Mouse (Mus musculus) hindbrain, postnatal 0 days (tissue): Measurements from ENCODE around the gene Lrfn3. TPM values are rescaled to one million over a fixed set of nuclear protein-coding genes. Genes with fewer than 3 reads are reported as not detected.

Experiments used
- ATAC-seq: fragments of 200-750 bp; cut with Nextera tagmentation; 2 replicates; pipeline ENCODE4 v1.8.0; 2017; ENCODE audit warnings: mild to moderate bottlenecking, moderate TSS enrichment, moderate library complexity
- DNase-seq: peaks from one replicate; pipeline ENCODE4 v3.0.0-alpha.2; 2015; ENCODE audit warnings: low spot score
- H3K27ac ChIP-seq: fragments of 300-500 bp; sonication (generic); 2 replicates; pipeline ENCODE4 v1.5.1; 2014; ENCODE audit warnings: mild to moderate bottlenecking
- H3K27me3 ChIP-seq: fragments of 300-500 bp; sonication (generic); 2 replicates; pipeline ENCODE4 v1.6.1; 2014; ENCODE audit warnings: low read length, mixed read lengths; ENCODE audit not compliant: insufficient read depth
- H3K36me3 ChIP-seq: fragments of 300-500 bp; sonication (generic); 2 replicates; pipeline ENCODE4 v1.6.1; 2014; ENCODE audit warnings: low read length, mixed read lengths; ENCODE audit not compliant: insufficient read depth
- H3K4me1 ChIP-seq: fragments of 300-500 bp; sonication (generic); 2 replicates; pipeline ENCODE4 v1.6.1; 2014; ENCODE audit warnings: antibody characterized with exemption, low read length, mixed read lengths; ENCODE audit not compliant: insufficient read depth
- H3K4me2 ChIP-seq: fragments of 300-500 bp; sonication (generic); 2 replicates; pipeline ENCODE4 v1.6.1; 2014; ENCODE audit warnings: low read depth, mild to moderate bottlenecking, low read length, moderate library complexity, mixed read lengths
- H3K4me3 ChIP-seq: fragments of 300-500 bp; sonication (generic); 2 replicates; pipeline ENCODE4 v1.5.1; 2014; ENCODE audit warnings: low read length
- H3K9ac ChIP-seq: fragments of 300-500 bp; sonication (generic); replicated peaks from 2 replicates; pipeline ENCODE4 v1.6.1; 2014; ENCODE audit warnings: mild to moderate bottlenecking, low read length, moderate library complexity, mixed read lengths
- H3K9me3 ChIP-seq: fragments of 300-500 bp; sonication (generic); 2 replicates; pipeline ENCODE4 v1.6.1; 2016; ENCODE audit warnings: low read length, mixed read lengths
- CTCF ChIP-seq: IDR thresholded peaks from 2 replicates; pipeline ENCODE4 v1.5.1; 2016; ENCODE audit warnings: antibody characterized with exemption, control low read depth, low read depth
- WGBS: fragments of 180-500 bp; shearing (Covaris S2); extraction: QIAGEN DNeasy Blood & Tissue Kit; methylation state at CpG from one replicate; pipeline ENCODE4 v1.1.7; 2014; 5-methylcytosine and 5-hydroxymethylcytosine counted together
- polyA plus RNA-seq: library from polyadenylated mRNA; unstranded; fragments of >200 nt; fragmentation: Nextera tagmentation; extraction: Ambion mirVana; gene quantifications from 2 replicates; pipeline ENCODE4 v1.2.1, GENCODE M21; 2015
- total RNA-seq: library from RNA; depleted of rRNA; stranded (reverse); fragments of >200 nt; gene quantifications from 2 replicates; pipeline ENCODE4 v1.2.3, GENCODE M21; 2014

Lrfn3 gene
- total and polyA plus RNA-seq, 2 experiments from 2014 or later: 18.1 to 45.9 TPM

GRCm38 (mm10) chr7:30347828-30348227 lies 14.7 kb downstream of the Lrfn3 start:
- Histone ChIP-seq H3K27ac (no peak overlapping the region), H3K9me3 (no peaks in the 10 kb centered on the region), H3K4me3 (0 out of 2 replicates have a peak overlapping the region, but pooled peaks have one; percentile 10), H3K9ac (no peak overlapping the region), H3K4me1 (peaks cover 5% of the 10 kb centered on the region; the same call in 1 of the 2 replicates), H3K36me3 (no peaks in the 10 kb centered on the region), H3K4me2 (peak overlapping the region; percentile 32), H3K27me3 (peaks cover 3% of the 10 kb centered on the region; the same call in 1 of the 2 replicates)
- WGBS: 1% methylated on average over 30 of the region's 30 CpGs
- peak; percentile 68 for TF ChIP-seq CTCF
- peak; percentile 82 for ATAC-seq
- DNase-seq: peak; percentile 89

GRCm38 (mm10) chr7:30346635-30347379 lies 15.8 kb downstream of the Lrfn3 start:
- peak; percentile 68 for DNase-seq
- Histone ChIP-seq H3K27ac (no peak overlapping the region), H3K9ac (no peak overlapping the region), H3K27me3 (peaks cover 3% of the 10 kb centered on the region; the same call in 1 of the 2 replicates), H3K36me3 (no peaks in the 10 kb centered on the region), H3K4me1 (peaks cover 5% of the 10 kb centered on the region; the same call in 1 of the 2 replicates), H3K4me2 (no peak overlapping the region), H3K4me3 (no peak overlapping the region), H3K9me3 (no peaks in the 10 kb centered on the region)
- 31% methylated on average over 21 of the region's 21 CpGs for WGBS
- ATAC-seq: no peak
- no peak for TF ChIP-seq CTCF

DNA sequence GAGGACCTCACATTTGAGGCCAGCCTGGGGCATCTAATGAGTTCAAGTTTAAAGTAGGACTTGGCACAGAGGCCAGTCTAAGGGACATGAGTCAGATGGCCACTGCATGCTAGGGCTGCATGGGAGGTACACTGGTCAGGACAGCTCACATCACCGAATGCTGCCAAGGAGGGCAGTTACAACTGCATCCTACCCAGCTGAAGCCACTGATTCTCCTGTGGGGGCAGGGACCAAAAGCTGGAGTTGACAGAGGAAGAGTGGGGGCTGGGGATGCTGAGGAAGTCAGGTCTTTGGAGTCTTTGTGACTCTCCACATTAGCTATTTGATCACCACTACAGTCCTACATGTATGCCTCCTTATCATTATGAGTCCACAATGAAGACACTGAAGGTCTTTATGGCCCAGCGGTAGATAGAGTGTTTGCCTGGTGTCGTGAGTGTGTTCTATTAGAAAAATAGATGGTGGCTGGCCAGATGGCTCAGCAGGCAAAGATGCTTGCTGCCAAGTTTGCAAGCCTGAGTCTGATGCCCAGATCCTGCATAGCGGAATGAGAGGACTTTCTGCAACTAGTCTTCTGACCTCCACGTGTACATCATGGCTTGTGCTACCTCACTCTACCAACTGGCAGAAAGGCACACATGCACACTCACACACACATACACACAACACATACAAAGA lies 23.0 kb downstream of the Lrfn3 start:
- Histone ChIP-seq H3K27ac (peak overlapping the region; percentile 58), H3K9ac (no peak overlapping the region), H3K4me3 (no peak overlapping the region), H3K36me3 (no peaks in the 10 kb centered on the region), H3K27me3 (no peaks in the 10 kb centered on the region), H3K4me1 (0 out of 2 replicates have a peak, but pooled peaks cover 1% of the 10 kb centered on the region), H3K4me2 (no peak overlapping the region), H3K9me3 (no peaks in the 10 kb centered on the region)
- 45% methylated on average over 5 of the region's 5 CpGs for WGBS
- ATAC-seq (peak; percentile 50; the same call in 1 of the 2 replicates), DNase-seq (peak; percentile 72)
- TF ChIP-seq CTCF: no peak

GRCm38 (mm10) chr7:30336384-30336783 lies 26.2 kb downstream of the Lrfn3 start:
- no peaks in the 10 kb centered on the region for H3K36me3 ChIP-seq
- H3K4me2 ChIP-seq: peak overlapping the region; percentile 10; the same call in 1 of the 2 replicates
- DNase-seq (peak; percentile 98), ATAC-seq (peak; percentile 65)
- no peaks in the 10 kb centered on the region for H3K9me3 ChIP-seq
- H3K27me3 ChIP-seq: no peaks in the 10 kb centered on the region
- H3K9ac ChIP-seq: no peak overlapping the region; the same call in 1 of the 2 replicates
- peak overlapping the region; percentile 20; the same call in 1 of the 2 replicates for H3K27ac ChIP-seq
- H3K4me1 ChIP-seq: peaks cover 16% of the 10 kb centered on the region
- no peak overlapping the region for H3K4me3 ChIP-seq
- TF ChIP-seq CTCF: peak; percentile 99
- WGBS: 1% methylated on average over 9 of the region's 9 CpGs

- no peak for ATAC-seq
- Histone ChIP-seq H3K9me3 (no peaks in the 10 kb centered on the region), H3K27me3 (no peaks in the 10 kb centered on the region), H3K4me3 (no peak overlapping the region), H3K4me1 (peaks cover 16% of the 10 kb centered on the region), H3K4me2 (no peak overlapping the region), H3K27ac (no peak overlapping the region), H3K36me3 (no peaks in the 10 kb centered on the region), H3K9ac (no peak overlapping the region)
- no peak for TF ChIP-seq CTCF
- WGBS: 56% methylated on average over 6 of the region's 6 CpGs
- peak; percentile 63 for DNase-seq
These were observed 26.9 kb downstream of the Lrfn3 start for GRCm38 (mm10) chr7:30335688-30336087.

DNA sequence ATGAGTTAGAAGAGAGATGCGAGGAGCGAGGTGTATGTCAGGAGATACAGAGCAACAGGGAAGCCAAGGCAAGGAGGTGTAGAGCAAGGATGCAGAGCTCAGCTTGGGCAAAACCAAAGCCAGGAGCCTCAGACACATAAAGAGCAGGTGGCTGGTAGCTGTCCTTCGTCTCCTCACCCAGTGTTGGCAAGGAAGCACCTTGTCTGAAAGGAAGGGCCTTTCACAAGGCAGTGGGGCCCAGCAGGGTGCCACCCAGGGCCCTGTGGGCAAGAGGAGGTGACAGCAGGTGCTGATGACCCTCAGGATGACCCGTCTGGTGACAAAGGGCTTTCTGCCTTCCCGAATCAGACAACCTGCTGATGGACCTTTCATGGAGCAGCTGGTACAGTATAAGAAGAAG lies 28.0 kb downstream of the Lrfn3 start:
- Histone ChIP-seq H3K4me3 (no peak overlapping the region), H3K9ac (no peak overlapping the region), H3K36me3 (no peaks in the 10 kb centered on the region), H3K9me3 (no peaks in the 10 kb centered on the region), H3K27me3 (no peaks in the 10 kb centered on the region), H3K27ac (no peak overlapping the region), H3K4me2 (no peak overlapping the region), H3K4me1 (peaks cover 16% of the 10 kb centered on the region)
- ATAC-seq (no peak), DNase-seq (no peak)
- TF ChIP-seq CTCF: no peak
- 66% methylated on average over 5 of the region's 5 CpGs for WGBS
